Mouse (Mus musculus) heart, adult 2 months (tissue): Measurements from ENCODE around the gene Ociad1. TPM values are rescaled to one million over a fixed set of nuclear protein-coding genes. Genes with fewer than 3 reads are reported as not detected.

Experiments used
- DNase-seq, 2 experiments: peaks; one replicate each; pipeline ENCODE4 v3.0.0; 2021
- H3K27ac ChIP-seq: fragments of 200-600 bp; 2 replicates; pipeline ENCODE4 v1.8.1; 2022
- H3K27me3 ChIP-seq: fragments of 200-500 bp; 2 replicates; pipeline ENCODE4 v1.6.1; 2012; ENCODE audit warnings: mild to moderate bottlenecking, low read length, inconsistent platforms, mixed read lengths; ENCODE audit not compliant: control insufficient read depth, insufficient read depth
- H3K36me3 ChIP-seq: fragments of 200-500 bp; 2 replicates; pipeline ENCODE4 v1.6.1; 2012; ENCODE audit warnings: low read length, inconsistent platforms; ENCODE audit not compliant: control insufficient read depth, insufficient read depth
- H3K4me1 ChIP-seq: fragments of 200-500 bp; 2 replicates; pipeline ENCODE4 v1.6.1; 2011; ENCODE audit warnings: low read length; ENCODE audit not compliant: control insufficient read depth, insufficient read depth
- H3K4me3 ChIP-seq: fragments of 200-600 bp; 2 replicates; pipeline ENCODE4 v1.8.1; 2022
- H3K79me2 ChIP-seq: fragments of 200-500 bp; replicated peaks from 2 replicates; pipeline ENCODE4 v1.6.1; 2012; ENCODE audit warnings: mild to moderate bottlenecking, inconsistent platforms, low read length, moderate library complexity, mixed read lengths; ENCODE audit not compliant: control insufficient read depth, insufficient read depth
- H3K9ac ChIP-seq: fragments of 200-500 bp; 2 replicates; pipeline ENCODE4 v1.6.1; 2012; ENCODE audit warnings: low read depth, mild to moderate bottlenecking, control low read depth, inconsistent platforms, low read length, mixed read lengths
- CTCF ChIP-seq: fragments of 200-600 bp; IDR thresholded peaks from 2 replicates; pipeline ENCODE4 v1.8.1; 2022; ENCODE audit warnings: antibody characterized with exemption, mild to moderate bottlenecking, moderate library complexity
- EP300 ChIP-seq: fragments of 200-500 bp; IDR thresholded peaks from 2 replicates; pipeline ENCODE4 v1.6.1; 2011; ENCODE audit warnings: low read depth, low read length, control low read depth; ENCODE audit not compliant: insufficient read depth
- POLR2A ChIP-seq: fragments of 200-500 bp; IDR thresholded peaks from 2 replicates; pipeline ENCODE4 v1.6.1; 2011; ENCODE audit warnings: mild to moderate bottlenecking, low read depth, low read length, control low read depth; ENCODE audit not compliant: insufficient read depth
- WGBS: fragments of 180-500 bp; shearing (Covaris S2); methylation state at CpG from one replicate; pipeline ENCODE4 v1.1.7; 2018; 5-methylcytosine and 5-hydroxymethylcytosine counted together
- intact Hi-C: fragments of 180-260 bp; cut with DNase I; formaldehyde crosslinking; loops from one replicate; pipeline ENCODE4 v1.15.1; 2025
- polyA plus RNA-seq: library from polyadenylated mRNA; depleted of rRNA; stranded (reverse); fragments of >200 nt; gene quantifications from 2 replicates; pipeline ENCODE4 v1.2.3, GENCODE M21; 2012; rRNA removed
- total RNA-seq, 2 experiments: library from RNA; stranded (reverse); gene quantifications; 2 replicates each; pipeline ENCODE4 v1.2.3; 2021

Gene Ociad1
- total and polyA plus RNA-seq, 3 experiments, result 83.4 to 249 (median 232) TPM

DNA sequence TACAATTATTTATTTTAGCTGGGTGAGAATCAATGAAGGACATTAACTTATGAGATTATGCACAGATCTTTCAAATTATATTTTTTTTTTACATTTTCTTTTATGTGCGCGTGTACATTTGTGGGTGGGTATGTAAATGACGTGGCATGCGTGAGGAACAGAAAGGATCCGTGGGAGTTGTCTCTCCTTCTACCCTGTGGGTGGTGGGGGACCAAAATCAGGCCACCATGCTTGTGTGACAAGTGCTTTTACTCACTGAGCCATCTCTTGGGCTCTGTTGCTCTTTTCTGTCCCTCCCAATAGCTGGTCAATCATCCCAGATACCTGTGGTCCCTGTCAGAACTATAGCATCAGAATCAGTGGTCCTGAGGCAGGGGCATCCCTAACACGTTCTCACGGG lies 69.8 kb downstream of the Ociad1 start:
- WGBS, result 83% methylated on average over 7 of the region's 7 CpGs
- no peak for DNase-seq
- Histone ChIP-seq H3K27me3 (no peaks in the 10 kb centered on the region), H3K4me1 (no peaks in the 10 kb centered on the region; the same call in 1 of the 2 replicates), H3K79me2 (no peaks in the 10 kb centered on the region), H3K27ac (no peak overlapping the region), H3K36me3 (no peaks in the 10 kb centered on the region), H3K9ac (no peak overlapping the region), H3K4me3 (no peak overlapping the region)
- TF ChIP-seq EP300 (no peak), CTCF (no peak), POLR2A (no peak)
- intact Hi-C loops, result no loop called here

DNA sequence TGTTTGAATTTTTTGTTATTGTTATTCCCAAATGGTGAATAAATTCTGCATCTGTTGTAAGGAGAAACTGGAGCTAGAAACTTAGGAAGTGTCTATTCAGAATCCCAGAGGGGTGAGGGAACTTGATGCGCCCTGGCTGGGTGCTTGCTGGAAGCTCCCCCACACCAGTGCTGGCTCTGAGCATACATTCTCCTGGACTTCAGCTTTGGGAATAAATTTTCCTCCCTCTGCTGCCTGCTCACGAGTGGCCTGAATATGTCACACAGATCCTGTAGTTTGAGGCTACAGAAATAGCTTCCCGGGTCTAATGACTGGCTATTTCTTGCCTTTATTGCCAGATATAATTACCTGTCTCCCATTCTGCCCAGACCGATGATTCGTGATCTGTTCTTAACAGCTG lies 70.2 kb downstream of the Ociad1 start:
- Histone ChIP-seq H3K4me1 (no peaks in the 10 kb centered on the region; the same call in 1 of the 2 replicates), H3K4me3 (no peak overlapping the region), H3K27ac (no peak overlapping the region), H3K27me3 (no peaks in the 10 kb centered on the region), H3K79me2 (no peaks in the 10 kb centered on the region), H3K9ac (no peak overlapping the region), H3K36me3 (no peaks in the 10 kb centered on the region)
- 76% methylated on average over 5 of the region's 5 CpGs for WGBS
- TF ChIP-seq EP300, result no peak
- TF ChIP-seq CTCF, result no peak
- no peak for TF ChIP-seq POLR2A
- intact Hi-C loops, result no loop called here
- no peak for DNase-seq

Other genes starting within 250 kb of the Ociad1 start
- 10 to 100 TPM; 32.9 to 40.7 TPM for gene Fryl, start 36.2 kb upstream of the Ociad1 start, total RNA-seq
- gene Fryl, start 36.2 kb upstream of the Ociad1 start, polyA plus RNA-seq, result 25.9 and 27.4 TPM in 2 replicates
- gene Ociad2, start 48.2 kb downstream of the Ociad1 start, total RNA-seq, result 10 to 100 TPM in 1 of 2 experiments, 1 to 10 TPM in 1; 9.0 to 10.5 TPM
- 1.6 and 4.8 TPM in 2 replicates for gene Ociad2, start 48.2 kb downstream of the Ociad1 start, polyA plus RNA-seq
- not detected for gene Cwh43, start 113.3 kb downstream of the Ociad1 start, total RNA-seq
- gene Cwh43, start 113.3 kb downstream of the Ociad1 start, polyA plus RNA-seq, result not detected in 2 replicates
- 10 to 100 TPM; 17.2 to 17.4 TPM for gene Dcun1d4, start 188.2 kb downstream of the Ociad1 start, total RNA-seq
- gene Dcun1d4, start 188.2 kb downstream of the Ociad1 start, polyA plus RNA-seq, result 4.7 and 9.6 TPM in 2 replicates